Mouse (Mus musculus) heart, postnatal 4 days (tissue): ENCODE results near the gene Cyb561d1. TPM values are rescaled to one million over a fixed set of nuclear protein-coding genes. Genes with fewer than 3 reads are reported as not detected.
"Not testable (repeated sequence)": the region's sequence is repeated elsewhere in the genome, so short reads cannot be mapped to it uniquely, and the experiment has no call there.

Experiments
- DNase-seq: peaks from one replicate; pipeline ENCODE4 v3.0.0; 2021
- total RNA-seq, 2 experiments: library from RNA; stranded (reverse); gene quantifications; 2 replicates each; pipeline ENCODE4 v1.2.3; 2021

The Cyb561d1 gene
- total RNA-seq, result 1 to 10 TPM; 4.9 to 5.4 TPM

GRCm38 (mm10) chr3:108200329-108201323 lies at the start of gene Cyb561d1:
Gene Cyb561d1 (minus strand): TSS chr3:108201212.
- DNase-seq, result peak; percentile 95

- DNase-seq, result no peak
Observed at GRCm38 (mm10) chr3:108246857-108247256, 45.8 kb upstream of the Cyb561d1 start.

- DNase-seq, result no peak
Observed at GRCm38 (mm10) chr3:108241243-108241839, 40.3 kb upstream of the Cyb561d1 start.

- DNase-seq, result not testable (repeated sequence)
Observed at GRCm38 (mm10) chr3:108237474-108238102, 36.6 kb upstream of the Cyb561d1 start.

GRCm38 (mm10) chr3:108231646-108232045 lies 30.6 kb upstream of the Cyb561d1 start:
- DNase-seq, result no peak

GRCm38 (mm10) chr3:108227521-108227920 lies 26.5 kb upstream of the Cyb561d1 start:
- no peak for DNase-seq

GRCm38 (mm10) chr3:108226558-108227350 lies 25.7 kb upstream of the Cyb561d1 start, which contains the start of gene Sypl2:
Gene Sypl2 (minus strand): TSS chr3:108226648.
- DNase-seq, result peak; percentile 64

GRCm38 (mm10) chr3:108225711-108226557 lies 24.9 kb upstream of the Cyb561d1 start:
- DNase-seq, result no peak

GRCm38 (mm10) chr3:108220661-108221060 lies 19.6 kb upstream of the Cyb561d1 start:
- DNase-seq, result no peak

- peak; percentile 57 for DNase-seq
Observed at GRCm38 (mm10) chr3:108214734-108215133, 13.7 kb upstream of the Cyb561d1 start.

- no peak for DNase-seq
Observed at GRCm38 (mm10) chr3:108212406-108212805, 11.4 kb upstream of the Cyb561d1 start.

GRCm38 (mm10) chr3:108211845-108212244 lies 10.8 kb upstream of the Cyb561d1 start:
- no peak for DNase-seq

GRCm38 (mm10) chr3:108210771-108211139 lies 9.7 kb upstream of the Cyb561d1 start, which contains the start of gene Atxn7l2:
Gene Atxn7l2 (minus strand): TSS chr3:108210934.
- DNase-seq, result no peak

- peak; percentile 94 for DNase-seq
Observed at GRCm38 (mm10) chr3:108209946-108210770, 9.1 kb upstream of the Cyb561d1 start.

GRCm38 (mm10) chr3:108209536-108209935 lies 8.5 kb upstream of the Cyb561d1 start:
- no peak for DNase-seq

- DNase-seq, result no peak
Observed at GRCm38 (mm10) chr3:108209001-108209400, 8.0 kb upstream of the Cyb561d1 start.

- peak; percentile 54 for DNase-seq
Observed at GRCm38 (mm10) chr3:108206731-108207375, 5.8 kb upstream of the Cyb561d1 start.

GRCm38 (mm10) chr3:108205601-108206000 lies 4.6 kb upstream of the Cyb561d1 start:
- no peak for DNase-seq

GRCm38 (mm10) chr3:108204470-108204869 lies 3.5 kb upstream of the Cyb561d1 start:
- no peak for DNase-seq
